Mouse (Mus musculus): ENCODE data around the gene Grip1. TPM values are rescaled to one million over a fixed set of nuclear protein-coding genes. Genes with fewer than 3 reads are reported as not detected.

Gene Grip1
- polyA plus RNA-seq, 1 experiment, result 1.1 TPM

DNA sequence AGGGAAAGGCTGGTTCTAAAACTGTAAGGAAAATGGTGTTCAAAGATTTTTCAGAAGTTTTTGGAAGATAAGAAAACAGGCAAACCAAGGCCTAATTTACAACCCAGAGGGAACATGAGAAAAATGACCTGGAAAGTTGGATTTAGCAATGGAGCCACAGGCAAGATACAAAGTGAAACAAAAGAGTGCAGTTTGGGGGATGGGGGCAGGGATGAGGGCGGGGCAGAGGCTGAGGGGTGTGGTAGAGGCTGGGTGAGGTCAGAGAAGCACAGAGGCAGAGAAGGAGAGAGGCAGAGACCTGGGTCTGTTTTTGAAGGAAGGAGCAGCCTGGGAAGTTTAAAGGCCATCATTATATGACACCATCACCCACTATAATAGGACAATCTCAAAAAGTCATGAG is 377.5 kb downstream of the Grip1 start:
- TF ChIP-seq CTCF (IDR thresholded peaks at IDR 0.05; ENCODE audit: borderline replicate concordance, insufficient read depth, low read length) (no peak), POLR2A (IDR thresholded peaks at IDR 0.05; ENCODE audit: low read depth, low read length) (no peak)
- H3K4me1 ChIP-seq (ENCODE audit: control insufficient read depth, insufficient read depth, low read length), result no peaks in the 10 kb centered on the region; the same call in 1 of the 2 replicates
- no peak overlapping the region for H3K4me3 ChIP-seq (ENCODE audit: insufficient read depth, low read length)
- H3K27ac ChIP-seq (ENCODE audit: insufficient read depth, low read length), result no peak overlapping the region

- Histone ChIP-seq H3K4me3 (ENCODE audit: insufficient read depth, low read length) (no peak overlapping the region), H3K27ac (ENCODE audit: insufficient read depth, low read length) (no peak overlapping the region), H3K4me1 (ENCODE audit: control insufficient read depth, insufficient read depth, low read length) (no peaks in the 10 kb centered on the region; the same call in 1 of the 2 replicates)
- TF ChIP-seq CTCF (IDR thresholded peaks at IDR 0.05; ENCODE audit: borderline replicate concordance, insufficient read depth, low read length) (no peak), POLR2A (IDR thresholded peaks at IDR 0.05; ENCODE audit: low read depth, low read length) (no peak)
These were observed 379.7 kb downstream of the Grip1 start for GRCm38 (mm10) chr10:119833334-119833733.

- TF ChIP-seq CTCF (IDR thresholded peaks at IDR 0.05; ENCODE audit: borderline replicate concordance, insufficient read depth, low read length) (no peak), POLR2A (IDR thresholded peaks at IDR 0.05; ENCODE audit: low read depth, low read length) (no peak)
- H3K4me3 ChIP-seq (ENCODE audit: insufficient read depth, low read length), result no peak overlapping the region
- no peak overlapping the region for H3K27ac ChIP-seq (ENCODE audit: insufficient read depth, low read length)
These were observed 380.5 kb downstream of the Grip1 start for GRCm38 (mm10) chr10:119834122-119834521.

GRCm38 (mm10) chr10:119839645-119840044 is 386.0 kb downstream of the Grip1 start:
- no peak overlapping the region for H3K4me3 ChIP-seq (ENCODE audit: insufficient read depth, low read length)
- no peak overlapping the region for H3K27ac ChIP-seq (ENCODE audit: insufficient read depth, low read length)
- TF ChIP-seq CTCF (IDR thresholded peaks at IDR 0.05; ENCODE audit: borderline replicate concordance, insufficient read depth, low read length) (no peak), POLR2A (IDR thresholded peaks at IDR 0.05; ENCODE audit: low read depth, low read length) (no peak)
- H3K4me1 ChIP-seq (ENCODE audit: control insufficient read depth, insufficient read depth, low read length), result no peaks in the 10 kb centered on the region

More at GRCm38 (mm10) chr10:119834122-119834521, 380.5 kb downstream of the Grip1 start:
- no peaks in the 10 kb centered on the region; the same call in 1 of the 2 replicates for H3K4me1 ChIP-seq (ENCODE audit: control insufficient read depth, insufficient read depth, low read length)

DNA sequence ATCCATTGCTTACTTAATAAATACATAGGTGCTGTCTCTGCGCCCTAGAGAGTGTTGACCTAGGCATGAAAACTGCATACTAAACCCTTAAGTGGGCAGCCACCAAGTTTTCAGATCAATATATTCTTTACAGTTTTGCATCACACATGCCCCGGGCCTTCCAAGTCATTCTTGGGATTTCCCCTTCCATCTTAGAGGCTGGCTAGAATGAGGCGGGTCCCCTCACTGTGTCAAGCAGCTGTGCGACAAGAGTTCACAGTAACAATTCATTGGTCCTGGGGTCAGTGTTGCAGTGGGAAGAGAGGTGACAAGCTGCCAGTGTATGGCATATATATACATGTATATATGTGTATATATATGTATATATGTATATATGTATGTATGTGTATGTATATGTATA is 388.4 kb downstream of the Grip1 start:
- Histone ChIP-seq H3K4me1 (ENCODE audit: control insufficient read depth, insufficient read depth, low read length) (no peaks in the 10 kb centered on the region; the same call in 1 of the 2 replicates), H3K27ac (ENCODE audit: insufficient read depth, low read length) (no peak overlapping the region), H3K4me3 (ENCODE audit: insufficient read depth, low read length) (no peak overlapping the region)
- no peak for TF ChIP-seq POLR2A (IDR thresholded peaks at IDR 0.05; ENCODE audit: low read depth, low read length)
- no peak for TF ChIP-seq CTCF (IDR thresholded peaks at IDR 0.05; ENCODE audit: borderline replicate concordance, insufficient read depth, low read length)

GRCm38 (mm10) chr10:119845705-119846410 is 392.2 kb downstream of the Grip1 start:
- TF ChIP-seq CTCF (IDR thresholded peaks at IDR 0.05; ENCODE audit: borderline replicate concordance, insufficient read depth, low read length) (no peak), POLR2A (IDR thresholded peaks at IDR 0.05; ENCODE audit: low read depth, low read length) (no peak)
- Histone ChIP-seq H3K27ac (ENCODE audit: insufficient read depth, low read length) (no peak overlapping the region), H3K4me1 (ENCODE audit: control insufficient read depth, insufficient read depth, low read length) (no peaks in the 10 kb centered on the region; the same call in 1 of the 2 replicates), H3K4me3 (ENCODE audit: insufficient read depth, low read length) (no peak overlapping the region)

DNA sequence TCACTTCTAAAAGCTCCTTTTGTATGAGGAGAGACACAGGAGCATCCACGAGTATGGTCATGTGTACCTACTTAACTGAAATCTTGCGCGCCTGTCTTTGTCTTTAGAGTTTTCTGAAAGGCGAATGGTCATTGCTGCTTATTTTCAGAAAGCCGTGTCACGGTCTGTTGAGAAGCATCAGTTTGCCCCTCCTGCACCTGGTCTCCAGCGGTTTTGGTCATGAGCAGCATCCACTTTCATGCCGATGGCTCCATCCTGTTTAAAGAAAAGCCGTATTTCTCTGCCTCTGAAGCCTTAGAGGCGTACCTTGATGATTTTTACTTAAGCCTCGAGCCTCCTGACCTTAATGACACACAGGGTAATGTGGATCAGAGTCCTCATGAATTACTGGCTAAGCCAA is 398.0 kb downstream of the Grip1 start:
- H3K27ac ChIP-seq (ENCODE audit: insufficient read depth, low read length), result no peak overlapping the region
- no peak for TF ChIP-seq POLR2A (IDR thresholded peaks at IDR 0.05; ENCODE audit: low read depth, low read length)
- no peak for TF ChIP-seq CTCF (IDR thresholded peaks at IDR 0.05; ENCODE audit: borderline replicate concordance, insufficient read depth, low read length)
- no peak overlapping the region for H3K4me3 ChIP-seq (ENCODE audit: insufficient read depth, low read length)
- no peaks in the 10 kb centered on the region; the same call in 1 of the 2 replicates for H3K4me1 ChIP-seq (ENCODE audit: control insufficient read depth, insufficient read depth, low read length)

DNA sequence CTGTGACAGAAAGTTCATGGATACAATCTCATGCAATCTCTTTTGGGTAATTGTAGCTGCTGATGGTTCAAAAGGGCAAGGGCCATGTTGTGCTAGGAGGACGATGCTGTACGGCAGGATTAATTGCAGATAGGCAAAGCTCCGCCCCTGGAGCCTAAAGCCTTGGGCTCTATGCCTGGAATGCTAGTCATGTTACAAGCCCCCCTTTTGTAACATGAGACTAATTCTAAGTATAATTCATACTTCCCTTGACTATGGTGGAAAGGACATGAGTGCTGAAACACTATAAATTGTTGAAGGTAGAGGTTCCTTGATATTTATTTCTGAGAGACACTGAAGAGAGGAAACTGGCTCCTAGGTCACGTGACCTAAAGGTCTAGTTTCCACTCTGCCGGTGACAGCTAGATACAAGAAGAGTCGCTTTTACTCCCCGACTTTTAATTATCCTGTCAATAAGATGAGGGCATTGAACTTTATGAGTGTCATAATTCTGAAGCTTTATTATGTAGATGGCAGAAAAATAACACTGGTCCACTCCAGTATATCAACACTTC is 399.0 kb downstream of the Grip1 start:
- TF ChIP-seq CTCF (IDR thresholded peaks at IDR 0.05; ENCODE audit: borderline replicate concordance, insufficient read depth, low read length) (no peak), POLR2A (IDR thresholded peaks at IDR 0.05; ENCODE audit: low read depth, low read length) (no peak)

GRCm38 (mm10) chr10:119867726-119868125 is 414.1 kb downstream of the Grip1 start:
- TF ChIP-seq CTCF (IDR thresholded peaks at IDR 0.05; ENCODE audit: borderline replicate concordance, insufficient read depth, low read length), result no peak
- TF ChIP-seq POLR2A (IDR thresholded peaks at IDR 0.05; ENCODE audit: low read depth, low read length), result no peak
- H3K4me3 ChIP-seq (ENCODE audit: insufficient read depth, low read length), result no peak overlapping the region
- H3K4me1 ChIP-seq (ENCODE audit: control insufficient read depth, insufficient read depth, low read length), result no peaks in the 10 kb centered on the region
- no peak overlapping the region for H3K27ac ChIP-seq (ENCODE audit: insufficient read depth, low read length)

More for the DNA sequence above, 399.0 kb downstream of the Grip1 start:
- Histone ChIP-seq H3K27ac (ENCODE audit: insufficient read depth, low read length) (no peak overlapping the region), H3K4me1 (ENCODE audit: control insufficient read depth, insufficient read depth, low read length) (no peaks in the 10 kb centered on the region; the same call in 1 of the 2 replicates), H3K4me3 (ENCODE audit: insufficient read depth, low read length) (no peak overlapping the region)

DNA sequence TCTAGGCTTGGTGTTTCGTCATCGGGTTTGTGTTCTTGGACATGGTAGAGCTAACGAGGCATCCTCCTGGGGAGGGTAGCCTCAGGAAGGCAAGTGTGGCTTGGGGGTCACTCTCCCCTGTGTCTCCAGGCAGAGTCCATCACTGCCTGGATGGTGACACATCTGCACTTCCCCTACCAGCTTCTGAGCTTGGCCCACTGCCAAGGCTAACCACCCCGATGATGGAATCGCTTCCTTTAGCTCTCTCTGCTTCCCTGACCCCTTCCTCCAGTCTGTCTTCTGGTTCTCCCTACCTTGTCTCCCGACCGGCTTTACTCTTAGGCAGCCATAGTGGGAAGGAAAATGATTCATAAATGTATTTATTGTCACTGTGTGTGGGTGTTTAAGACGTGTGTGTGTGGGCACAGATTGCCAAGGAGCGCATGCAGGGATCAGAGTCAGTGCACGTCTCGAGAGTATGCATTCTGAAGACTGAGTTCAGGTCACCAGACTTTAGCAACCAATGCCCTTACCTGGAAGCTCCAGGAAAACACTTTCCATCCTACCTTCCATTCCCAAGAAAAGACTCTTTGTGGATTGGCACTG is 415.5 kb downstream of the Grip1 start:
- no peak overlapping the region for H3K27ac ChIP-seq (ENCODE audit: insufficient read depth, low read length)
- TF ChIP-seq POLR2A (IDR thresholded peaks at IDR 0.05; ENCODE audit: low read depth, low read length), result no peak
- TF ChIP-seq CTCF (IDR thresholded peaks at IDR 0.05; ENCODE audit: borderline replicate concordance, insufficient read depth, low read length), result no peak
- H3K4me1 ChIP-seq (ENCODE audit: control insufficient read depth, insufficient read depth, low read length), result no peaks in the 10 kb centered on the region
- no peak overlapping the region for H3K4me3 ChIP-seq (ENCODE audit: insufficient read depth, low read length)
